ENCODE assay signal across 20 mouse cellular contexts in the genomic region with DNA sequence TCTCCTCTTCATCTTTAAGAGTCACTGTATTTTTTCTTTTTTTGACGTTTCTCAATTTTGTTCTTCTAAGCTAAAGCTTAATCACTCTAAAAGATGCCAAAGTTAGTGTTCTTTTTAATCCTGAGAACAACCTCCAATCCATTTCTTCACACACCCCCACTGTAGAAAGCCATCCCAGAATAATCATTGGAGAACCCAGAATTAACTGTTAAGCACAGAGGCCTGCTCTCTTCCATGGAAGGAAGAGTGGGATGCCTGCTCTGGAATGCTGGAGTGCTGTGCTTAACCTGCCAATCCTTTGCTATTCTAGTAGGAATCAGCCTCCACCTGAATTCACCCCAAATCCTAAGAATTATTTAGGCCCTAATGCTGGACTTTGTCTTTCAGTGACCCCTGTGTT.
DNase-seq lines count a peak whose midpoint lies in the region; ATAC-seq lines count a peak whose summit lies in the region.
"Had no signal": no experiment of that assay in that cellular context is flagged by ENCODE, and none has a peak within 500 bp of the region (broad histone marks: within the 10 kb centered on the region; RNA-seq: fewer than 3 reads in every experiment).

No protein-coding gene starts in this region.

- ATAC-seq in frontal cortex, adult (ENCODE audit: low TSS enrichment): peak; percentile 64
- ATAC-seq: activated CD4-positive, CD25-positive, alpha-beta regulatory T cell, adult 4 months; CD4-positive, CD25-positive, alpha-beta regulatory T cell, adult 4 months; Patski had no signal

- DNase-seq in frontal cortex, postnatal 10 days (ENCODE audit: low spot score in 2 of 2): no peak
- DNase-seq in brain, adult 2 months (ENCODE audit: low read depth, low spot score): peak; percentile 51
- peak; percentile 26 for DNase-seq in telencephalon, adult 2 months (ENCODE audit: low read depth, low spot score)
- DNase-seq in cerebellum, postnatal 14 days: no peak
- no peak for DNase-seq in layer of hippocampus, postnatal 36 days
- DNase-seq: adrenal gland, adult 2 months; adrenal gland, adult 8-10 months; adrenal gland, postnatal 10 days; adrenal gland, postnatal 14 days; adrenal gland, postnatal 25 days; adrenal gland, postnatal 36 days; B cell, adult 2 months; cerebellum, adult 11 months; cerebellum, adult 11-12 months; cerebellum, adult 18-20 months; cerebellum, adult 2 months had no signal

Comparison
In these comparisons a context has a peak if more than half of its experiments do, and no peak if none do; other contexts are left out.
1. DNase-seq: peak in brain, adult 2 months (single experiment) and telencephalon, adult 2 months (single experiment); none in frontal cortex, postnatal 10 days (0 of 2), cerebellum, postnatal 14 days (0 of 2) and layer of hippocampus, postnatal 36 days (0 of 2).